ENCODE assay signal across 8 mouse cellular contexts in the genomic region with DNA sequence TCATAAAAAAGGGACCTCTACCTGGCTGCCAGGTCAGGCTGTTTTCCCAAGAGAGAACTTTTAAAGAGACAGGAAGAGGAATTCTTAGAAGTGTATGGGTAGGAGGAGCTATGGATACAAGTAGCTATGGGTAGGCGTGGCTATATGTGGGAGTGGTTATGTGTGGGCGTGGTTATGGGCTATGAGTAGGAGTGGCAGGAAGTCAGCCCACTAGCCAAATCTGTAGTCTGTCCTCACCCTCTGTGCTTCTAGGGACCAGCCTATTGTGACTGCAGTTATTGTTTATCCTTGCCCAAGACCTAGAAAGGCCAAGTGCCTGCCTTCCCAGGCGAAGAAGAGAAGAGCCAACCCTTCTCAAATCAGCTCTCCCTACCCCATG. TPM values are rescaled to one million over a fixed set of nuclear protein-coding genes. Genes with fewer than 3 reads are reported as not detected.
DNase-seq lines count a peak whose midpoint lies in the region; ATAC-seq and TF ChIP-seq lines count a peak whose summit lies in the region.

No protein-coding gene starts in this region.

- 32% methylated on average over 3 of the region's 3 CpGs for WGBS in intestine, embryonic 15.5 days
- WGBS in kidney, embryonic 15.5 days, result 32% methylated on average over 3 of the region's 3 CpGs

- no peak for TF ChIP-seq CTCF in testis, adult 2 months (IDR thresholded peaks at IDR 0.05; ENCODE audit: control insufficient read depth, insufficient read depth, insufficient replicate concordance, low read depth, low read length)

- H3K9me3 ChIP-seq in intestine, embryonic 15.5 days, result no peaks in the 10 kb centered on the region
- H3K9me3 ChIP-seq in kidney, embryonic 15.5 days (replicated peaks), result no peaks in the 10 kb centered on the region

- H3K4me2 ChIP-seq in intestine, embryonic 15.5 days (replicated peaks), result no peak overlapping the region
- H3K4me2 ChIP-seq in kidney, embryonic 15.5 days, result no peak overlapping the region

- H3K27me3 ChIP-seq in testis, adult 2 months (ENCODE audit: control insufficient read depth, insufficient read depth, low read length), result no peaks in the 10 kb centered on the region
- no peaks in the 10 kb centered on the region for H3K27me3 ChIP-seq in intestine, embryonic 15.5 days (replicated peaks)
- no peaks in the 10 kb centered on the region for H3K27me3 ChIP-seq in splenic B cell, adult 2 months (ENCODE audit: control insufficient read depth, insufficient read depth, low read length, poor library complexity, severe bottlenecking)
- H3K27me3 ChIP-seq in kidney, embryonic 15.5 days, result no peaks in the 10 kb centered on the region

- H3K4me3 ChIP-seq in testis, adult 2 months (ENCODE audit: control insufficient read depth, low read depth, low read length), result peak overlapping the region; percentile 77
- no peak overlapping the region for H3K4me3 ChIP-seq in intestine, embryonic 15.5 days (replicated peaks)
- H3K4me3 ChIP-seq in kidney, embryonic 15.5 days (replicated peaks), result no peak overlapping the region

- TF ChIP-seq POLR2A in testis, adult 2 months (IDR thresholded peaks at IDR 0.05; ENCODE audit: control insufficient read depth, low read depth, low read length), result no peak

- no peak overlapping the region for H3K27ac ChIP-seq in testis, adult 2 months (ENCODE audit: control insufficient read depth, insufficient read depth, low read depth, low read length)
- H3K27ac ChIP-seq in intestine, embryonic 15.5 days, result no peak overlapping the region
- no peak overlapping the region for H3K27ac ChIP-seq in kidney, embryonic 15.5 days

- H3K36me3 ChIP-seq in testis, adult 2 months (ENCODE audit: control insufficient read depth, insufficient read depth, low read length), result no peaks in the 10 kb centered on the region
- H3K36me3 ChIP-seq in intestine, embryonic 15.5 days, result no peaks in the 10 kb centered on the region
- no peaks in the 10 kb centered on the region for H3K36me3 ChIP-seq in splenic B cell, adult 2 months (ENCODE audit: control insufficient read depth, insufficient read depth, low read length, poor library complexity, severe bottlenecking)
- H3K36me3 ChIP-seq in kidney, embryonic 15.5 days, result no peaks in the 10 kb centered on the region

- DNase-seq in testis, postnatal 10 days (ENCODE audit: low spot score), result no peak
- DNase-seq in cerebellum, postnatal 14 days, result peak; percentile 45 to 56
- peak; percentile 42 for DNase-seq in splenic B cell, adult 2 months (ENCODE audit: low read depth, low spot score)
- DNase-seq in left cerebral cortex, adult 18-20 months (ENCODE audit: low spot score in 2 of 2), result no peak
- no peak for DNase-seq in left cerebral cortex, adult 9 months (ENCODE audit: low spot score in 2 of 2)

- no peak overlapping the region for H3K9ac ChIP-seq in intestine, embryonic 15.5 days
- no peak overlapping the region for H3K9ac ChIP-seq in kidney, embryonic 15.5 days

- H3K4me1 ChIP-seq in testis, adult 2 months (ENCODE audit: control insufficient read depth, insufficient read depth, low read length), result peaks cover 6% of the 10 kb centered on the region
- 0 out of 2 replicates have a peak, but pooled peaks cover 3% of the 10 kb centered on the region for H3K4me1 ChIP-seq in intestine, embryonic 15.5 days (replicated peaks)
- peaks cover 8% of the 10 kb centered on the region; the same call in 1 of the 2 replicates for H3K4me1 ChIP-seq in kidney, embryonic 15.5 days

- ATAC-seq in intestine, embryonic 15.5 days, result peak; percentile 75
- ATAC-seq in kidney, embryonic 15.5 days (replicated peaks; ENCODE audit: low FRiP score), result no peak

RNA-seq across cellular contexts. Expression of a gene that starts 13.9 kb away (rescaled TPM):
- 6.0 and 7.1 TPM in 2 replicates for polyA plus RNA-seq in testis, adult 2 months (2012; rRNA removed)
- polyA plus RNA-seq in intestine, embryonic 15.5 days (2015; fragmentation: Nextera tagmentation; extraction: Ambion mirVana), result 32.5 and 34.9 TPM in 2 replicates
- total RNA-seq in left cerebral cortex, adult 18-20 months (2021), result 10 to 100 TPM; 13.5 to 13.6 TPM
- polyA plus RNA-seq in kidney, embryonic 15.5 days (2015; fragmentation: Nextera tagmentation; extraction: Ambion mirVana), result 38.6 and 39.6 TPM in 2 replicates

RNA-seq across cellular contexts. Expression of a gene that starts 26.5 kb away (rescaled TPM):
- 0.08 and 0.10 TPM in 2 replicates for polyA plus RNA-seq in testis, adult 2 months (2012; rRNA removed)
- 0.40 and 0.64 TPM in 2 replicates for polyA plus RNA-seq in intestine, embryonic 15.5 days (2015; fragmentation: Nextera tagmentation; extraction: Ambion mirVana)
- 100 to 1,000 TPM; 130 to 135 TPM for total RNA-seq in left cerebral cortex, adult 18-20 months (2021)
- 2.2 and 2.8 TPM in 2 replicates for polyA plus RNA-seq in kidney, embryonic 15.5 days (2015; fragmentation: Nextera tagmentation; extraction: Ambion mirVana)

Comparison
In these comparisons a context has a peak if more than half of its experiments do, and no peak if none do; other contexts are left out.
1. DNase-seq: peak in cerebellum, postnatal 14 days (2 of 2) and splenic B cell, adult 2 months (single experiment); none in testis, postnatal 10 days (single experiment), left cerebral cortex, adult 18-20 months (0 of 2) and left cerebral cortex, adult 9 months (0 of 2).